In the genomic region with DNA sequence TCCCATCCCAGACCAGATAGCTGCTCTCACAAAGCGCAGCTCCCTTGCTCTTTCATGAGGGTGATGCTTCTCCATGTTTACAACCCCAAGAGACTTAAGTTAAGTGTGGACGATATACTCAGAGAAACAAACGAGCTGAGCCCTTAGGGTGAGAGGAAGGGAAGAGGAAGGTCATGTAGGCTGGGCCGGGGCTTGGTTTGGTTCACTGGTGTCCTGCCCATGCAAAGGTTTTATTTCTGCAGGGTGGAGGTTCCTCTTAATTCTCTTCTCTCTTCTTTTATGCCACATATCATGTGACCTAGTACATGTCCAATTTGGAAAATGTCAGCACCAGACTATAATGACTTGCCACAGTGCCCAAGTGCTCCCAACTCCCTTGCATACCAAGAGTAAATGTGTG, we compare ENCODE assay signal across 17 mouse cellular contexts.
"Had no signal": no experiment of that assay in that cellular context is flagged by ENCODE, and none has a peak within 500 bp of the region (broad histone marks: within the 10 kb centered on the region; RNA-seq: fewer than 3 reads in every experiment).

No protein-coding gene starts in this region.

- H3K36me3 ChIP-seq: intestine, embryonic 15.5 days; limb, embryonic 13.5 days; liver, embryonic 15.5 days; midbrain, embryonic 13.5 days; stomach, embryonic 15.5 days had no signal

- H3K27me3 ChIP-seq: intestine, embryonic 15.5 days; limb, embryonic 13.5 days; liver, embryonic 15.5 days; midbrain, embryonic 13.5 days; neural tube, embryonic 15.5 days; stomach, embryonic 15.5 days had no signal

- DNase-seq: kidney, adult 18-20 months; kidney, postnatal 14 days; left cerebral cortex, postnatal 4 days; lung, embryonic 14.5 days; lung, postnatal 14 days; right cerebral cortex, adult 18-20 months; right cerebral cortex, postnatal 25 days; thymus, adult 2 months; thymus, postnatal 36 days had no signal

- H3K9me3 ChIP-seq: intestine, embryonic 15.5 days; limb, embryonic 13.5 days; liver, embryonic 15.5 days; midbrain, embryonic 13.5 days; neural tube, embryonic 15.5 days; stomach, embryonic 15.5 days had no signal

- H3K27ac ChIP-seq: intestine, embryonic 15.5 days; limb, embryonic 13.5 days; liver, embryonic 15.5 days; midbrain, embryonic 13.5 days; neural tube, embryonic 15.5 days; stomach, embryonic 15.5 days had no signal

- H3K4me2 ChIP-seq: intestine, embryonic 15.5 days; limb, embryonic 13.5 days; liver, embryonic 11.5 days; liver, embryonic 15.5 days; lung, embryonic 14.5 days; midbrain, embryonic 13.5 days; neural tube, embryonic 15.5 days; stomach, embryonic 15.5 days had no signal

- H3K4me1 ChIP-seq: intestine, embryonic 15.5 days; limb, embryonic 13.5 days; liver, embryonic 15.5 days; midbrain, embryonic 13.5 days; neural tube, embryonic 15.5 days; stomach, embryonic 15.5 days had no signal

- ATAC-seq: intestine, embryonic 15.5 days; midbrain, embryonic 13.5 days had no signal

- H3K4me3 ChIP-seq: intestine, embryonic 15.5 days; limb, embryonic 13.5 days; liver, embryonic 15.5 days; midbrain, embryonic 13.5 days; myocyte; neural tube, embryonic 15.5 days; stomach, embryonic 15.5 days had no signal

- H3K9ac ChIP-seq: intestine, embryonic 15.5 days; limb, embryonic 13.5 days; liver, embryonic 15.5 days; lung, embryonic 14.5 days; midbrain, embryonic 13.5 days; neural tube, embryonic 15.5 days; stomach, embryonic 15.5 days had no signal
